Mouse (Mus musculus): ENCODE measurements around the gene Snx29.

- no peak for TF ChIP-seq ZMIZ1 (IDR thresholded peaks at IDR 0.05; ENCODE audit: low read depth, low read length)
- no peak for TF ChIP-seq POLR2A (IDR thresholded peaks at IDR 0.05; ENCODE audit: low read depth, low read length)
- no peak for TF ChIP-seq ZC3H11A (IDR thresholded peaks at IDR 0.05; ENCODE audit: low read depth, low read length)
- no peak for TF ChIP-seq TCF12 (IDR thresholded peaks at IDR 0.05; ENCODE audit: low read depth, low read length)
- TF ChIP-seq MAX (IDR thresholded peaks at IDR 0.05; ENCODE audit: low read length), result no peak
- TF ChIP-seq MAZ (IDR thresholded peaks at IDR 0.05; ENCODE audit: low read depth, low read length), result no peak
- no peak for TF ChIP-seq HCFC1 (IDR thresholded peaks at IDR 0.05; ENCODE audit: low read depth, low read length)
- no peak for TF ChIP-seq CTCF (conservative IDR thresholded peaks at IDR 0.05 in 1 of 2, IDR thresholded peaks at IDR 0.05 in 1 of 2; ENCODE audit: low read depth in 2 of 2, low read length in 2 of 2)
- TF ChIP-seq E2F4 (IDR thresholded peaks at IDR 0.05; ENCODE audit: insufficient replicate concordance, low read depth, low read length), result no peak
- TF ChIP-seq EP300 (IDR thresholded peaks at IDR 0.05; ENCODE audit: low read length), result no peak
- TF ChIP-seq CHD2 (IDR thresholded peaks at IDR 0.05; ENCODE audit: low read length), result no peak
- no peak for TF ChIP-seq USF2 (conservative IDR thresholded peaks at IDR 0.05; ENCODE audit: low read depth, low read length)
These were observed 348.2 kb downstream of the Snx29 start for GRCm38 (mm10) chr16:11670971-11671310.

Measured in CH12.LX (cell line).